Mouse (Mus musculus) adrenal gland, postnatal 25 days (tissue): ENCODE data around the gene Pafah1b3. TPM values are rescaled to one million over a fixed set of nuclear protein-coding genes. Genes with fewer than 3 reads are reported as not detected.

Source experiments
- total RNA-seq: library from RNA; stranded (reverse); gene quantifications from 2 replicates; pipeline ENCODE4 v1.2.3, GENCODE M21; 2021

Pafah1b3 gene
- total RNA-seq, 1 experiment from 2014 or later: 35.8 TPM

Other genes with a start within 250 kb of the Pafah1b3 start
- gene Grik5, start 225.6 kb downstream of the Pafah1b3 start, total RNA-seq: 15.4 and 22.6 TPM in 2 replicates
- gene Zfp574, start 225.4 kb downstream of the Pafah1b3 start, total RNA-seq: 21.0 and 23.3 TPM in 2 replicates
- 0.67 and 1.0 TPM in 2 replicates for gene Pou2f2, start 118.3 kb downstream of the Pafah1b3 start, total RNA-seq
- gene Dedd2, start 77.4 kb downstream of the Pafah1b3 start, total RNA-seq: 17.5 and 18.0 TPM in 2 replicates
- 14.6 and 16.0 TPM in 2 replicates for gene Zfp526, start 76.6 kb downstream of the Pafah1b3 start, total RNA-seq
- gene Gsk3a, start 60.1 kb downstream of the Pafah1b3 start, total RNA-seq: 97.4 and 108 TPM in 2 replicates
- gene Erf, start 47.2 kb downstream of the Pafah1b3 start, total RNA-seq: 19.4 and 33.2 TPM in 2 replicates
- 134 and 146 TPM in 2 replicates for gene Cic, start 30.3 kb downstream of the Pafah1b3 start, total RNA-seq
- not detected in 2 replicates for gene Prr19, start 3.4 kb upstream of the Pafah1b3 start, total RNA-seq
- 1.6 and 3.7 TPM in 2 replicates for gene Tmem145, start 8.1 kb upstream of the Pafah1b3 start, total RNA-seq
- 56.9 and 77.1 TPM in 2 replicates for gene Megf8, start 19.2 kb upstream of the Pafah1b3 start, total RNA-seq
- not detected in 2 replicates for gene Cnfn, start 71.7 kb upstream of the Pafah1b3 start, total RNA-seq
- gene Lipe, start 100.7 kb upstream of the Pafah1b3 start, total RNA-seq: 295 and 303 TPM in 2 replicates
- not detected in 2 replicates for gene Cxcl17, start 114.9 kb upstream of the Pafah1b3 start, total RNA-seq
- 19.9 and 22.7 TPM in 2 replicates for gene Ceacam1, start 179.6 kb upstream of the Pafah1b3 start, total RNA-seq
- 2.3 and 2.7 TPM in 2 replicates for gene Ceacam2, start 241.9 kb upstream of the Pafah1b3 start, total RNA-seq